In the genomic region with DNA sequence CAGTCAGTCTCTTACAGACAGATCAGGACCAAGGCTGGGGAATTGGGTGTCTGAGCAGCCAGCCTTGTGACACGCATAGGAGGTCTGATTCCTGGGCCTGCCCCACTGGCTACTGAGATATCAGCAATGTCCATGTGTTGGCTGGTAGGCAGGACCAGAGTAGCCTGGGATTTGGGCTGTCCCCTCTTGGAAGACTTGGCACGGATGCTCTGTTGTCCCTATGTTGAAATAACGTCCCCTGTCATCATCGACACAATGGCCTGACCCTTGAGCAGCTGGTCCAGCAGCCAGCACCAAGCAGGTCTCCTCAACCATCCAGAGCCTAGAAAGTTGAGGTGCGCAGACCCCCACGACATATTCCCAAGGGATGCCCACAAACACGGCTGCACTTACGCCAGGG, we compare ENCODE assay signal across 16 mouse cellular contexts.
"Had no signal": no experiment of that assay in that cellular context is flagged by ENCODE, and none has a peak within 500 bp of the region (broad histone marks: within the 10 kb centered on the region; RNA-seq: fewer than 3 reads in every experiment).

No protein-coding gene starts in this region.

- H3K27ac ChIP-seq: neural tube, embryonic 13.5 days; neural tube, embryonic 15.5 days; stomach, embryonic 15.5 days; stomach, postnatal 0 days had no signal

- DNase-seq: retina, postnatal 1 day; right cerebral cortex, adult 18-20 months; right cerebral cortex, postnatal 14 days; right cerebral cortex, postnatal 25 days; right cerebral cortex, postnatal 4 days; spleen, adult 18-20 months; thymus, adult 18-20 months; thymus, adult 2 months; thymus, postnatal 14 days; thymus, postnatal 25 days; thymus, postnatal 36 days; thymus, postnatal 4 days had no signal

- H3K9ac ChIP-seq: neural tube, embryonic 13.5 days; neural tube, embryonic 15.5 days; stomach, embryonic 15.5 days had no signal

- H3K4me1 ChIP-seq: stomach, embryonic 15.5 days had no signal

- H3K27me3 ChIP-seq: neural tube, embryonic 13.5 days; neural tube, embryonic 15.5 days; stomach, embryonic 15.5 days had no signal

- H3K4me3 ChIP-seq: neural tube, embryonic 13.5 days; neural tube, embryonic 15.5 days; stomach, embryonic 15.5 days had no signal

- H3K36me3 ChIP-seq: neural tube, embryonic 13.5 days; neural tube, embryonic 15.5 days; stomach, embryonic 15.5 days had no signal

- H3K9me3 ChIP-seq: neural tube, embryonic 13.5 days; neural tube, embryonic 15.5 days; stomach, embryonic 15.5 days had no signal
